Mouse (Mus musculus) forebrain, embryonic 14.5 days (tissue): ENCODE data around the gene Trim25. TPM values are rescaled to one million over a fixed set of nuclear protein-coding genes. Genes with fewer than 3 reads are reported as not detected.

Experiments
- ATAC-seq: fragments of 200-750 bp; cut with Nextera tagmentation; 2 replicates; pipeline ENCODE4 v1.8.0; 2017; ENCODE audit warnings: mild to moderate bottlenecking, moderate library complexity
- DNase-seq: peaks from one replicate; pipeline ENCODE4 v3.0.0-alpha.2; 2015; ENCODE audit warnings: low spot score
- H3K27ac ChIP-seq: fragments of 300-500 bp; sonication (generic); 2 replicates; pipeline ENCODE4 v1.5.1; 2014; ENCODE audit warnings: low read depth, mild to moderate bottlenecking, control low read depth, low read length, moderate library complexity
- H3K27me3 ChIP-seq: fragments of 300-500 bp; sonication (generic); replicated peaks from 2 replicates; pipeline ENCODE4 v1.6.1; 2014; ENCODE audit warnings: low read length, control low read depth, mixed read lengths; ENCODE audit not compliant: control insufficient read depth, insufficient read depth
- H3K36me3 ChIP-seq: fragments of 300-500 bp; sonication (generic); 2 replicates; pipeline ENCODE4 v1.6.1; 2014; ENCODE audit warnings: low read length, control low read depth; ENCODE audit not compliant: control insufficient read depth, insufficient read depth
- H3K4me1 ChIP-seq: fragments of 300-500 bp; sonication (generic); 2 replicates; pipeline ENCODE4 v1.6.1; 2014; ENCODE audit warnings: antibody characterized with exemption, low read length, control low read depth; ENCODE audit not compliant: control insufficient read depth, insufficient read depth
- H3K4me2 ChIP-seq: fragments of 300-500 bp; sonication (generic); 2 replicates; pipeline ENCODE4 v1.6.1; 2014; ENCODE audit warnings: mild to moderate bottlenecking, control low read depth, low read length
- H3K4me3 ChIP-seq: fragments of 300-500 bp; sonication (generic); 2 replicates; pipeline ENCODE4 v1.5.1; 2014; ENCODE audit warnings: low read depth, low read length, control low read depth
- H3K9ac ChIP-seq: fragments of 300-500 bp; sonication (generic); 2 replicates; pipeline ENCODE4 v1.6.1; 2014; ENCODE audit warnings: mild to moderate bottlenecking, low read length, control low read depth, moderate library complexity
- H3K9me3 ChIP-seq: fragments of 300-500 bp; sonication (generic); replicated peaks from 2 replicates; pipeline ENCODE4 v1.6.1; 2016; ENCODE audit warnings: low read length, control low read depth, mixed read lengths; ENCODE audit not compliant: control insufficient read depth
- WGBS: fragments of 180-500 bp; shearing (Covaris S2); extraction: QIAGEN DNeasy Blood & Tissue Kit; methylation state at CpG from one replicate; pipeline ENCODE4 v1.1.7; 2014; 5-methylcytosine and 5-hydroxymethylcytosine counted together
- polyA plus RNA-seq: library from polyadenylated mRNA; unstranded; fragments of >200 nt; fragmentation: Nextera tagmentation; extraction: Ambion mirVana; gene quantifications from 2 replicates; pipeline ENCODE4 v1.2.1, GENCODE M21; 2014

The Trim25 gene
- polyA plus RNA-seq, 1 experiment from 2014 or later = 2.8 TPM

DNA sequence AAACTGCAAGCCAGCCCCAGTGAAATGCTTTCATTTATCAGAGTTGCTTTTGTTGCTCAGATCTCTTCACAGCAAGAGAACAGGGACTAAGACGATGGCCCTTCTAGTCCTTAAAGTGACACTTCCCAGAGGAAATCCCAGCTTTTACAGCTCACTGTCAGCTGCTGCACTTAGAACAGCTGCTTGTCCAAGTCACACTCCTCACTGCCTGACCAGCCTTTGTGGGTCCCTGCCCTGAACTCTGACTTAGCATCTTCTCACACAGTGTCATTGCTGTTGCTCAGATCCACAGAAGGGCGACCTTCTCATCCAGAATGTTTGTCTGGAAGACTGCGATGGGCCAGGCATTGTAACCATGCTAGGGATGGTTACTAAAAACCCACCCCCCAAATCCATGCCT, 26.4 kb downstream of the Trim25 start:
- Histone ChIP-seq H3K27ac (no peak overlapping the region), H3K9ac (no peak overlapping the region), H3K36me3 (no peaks in the 10 kb centered on the region), H3K4me1 (no peaks in the 10 kb centered on the region), H3K4me2 (no peak overlapping the region), H3K4me3 (no peak overlapping the region), H3K9me3 (no peaks in the 10 kb centered on the region), H3K27me3 (no peaks in the 10 kb centered on the region)
- ATAC-seq = no peak
- DNase-seq = no peak
- 76% methylated on average over 3 of the region's 3 CpGs for WGBS

GRCm38 (mm10) chr11:89026117-89026516, 26.9 kb downstream of the Trim25 start:
- H3K9ac ChIP-seq = no peak overlapping the region
- no peak overlapping the region for H3K4me2 ChIP-seq
- ATAC-seq = no peak
- no peaks in the 10 kb centered on the region for H3K36me3 ChIP-seq
- 90% methylated on average over 3 of the region's 3 CpGs for WGBS
- no peak overlapping the region for H3K27ac ChIP-seq
- no peak for DNase-seq
- H3K4me1 ChIP-seq = no peaks in the 10 kb centered on the region
- H3K4me3 ChIP-seq = no peak overlapping the region
- H3K27me3 ChIP-seq = no peaks in the 10 kb centered on the region
- H3K9me3 ChIP-seq = no peaks in the 10 kb centered on the region

GRCm38 (mm10) chr11:89027955-89028361, 28.8 kb downstream of the Trim25 start:
- no peak overlapping the region for H3K4me2 ChIP-seq
- WGBS = 93% methylated on average over 10 of the region's 10 CpGs
- DNase-seq (no peak), ATAC-seq (no peak)
- no peaks in the 10 kb centered on the region for H3K9me3 ChIP-seq
- H3K36me3 ChIP-seq = no peaks in the 10 kb centered on the region
- H3K27ac ChIP-seq = no peak overlapping the region
- no peak overlapping the region for H3K9ac ChIP-seq
- H3K4me3 ChIP-seq = no peak overlapping the region
- no peaks in the 10 kb centered on the region for H3K4me1 ChIP-seq
- no peaks in the 10 kb centered on the region for H3K27me3 ChIP-seq

GRCm38 (mm10) chr11:89028871-89029405, 29.8 kb downstream of the Trim25 start:
- no peaks in the 10 kb centered on the region for H3K9me3 ChIP-seq
- no peak for ATAC-seq
- 71% methylated on average over 10 of the region's 10 CpGs for WGBS
- no peaks in the 10 kb centered on the region for H3K36me3 ChIP-seq
- H3K4me1 ChIP-seq = no peaks in the 10 kb centered on the region
- no peak for DNase-seq
- no peaks in the 10 kb centered on the region for H3K27me3 ChIP-seq
- no peak overlapping the region for H3K27ac ChIP-seq
- H3K4me3 ChIP-seq = no peak overlapping the region
- H3K4me2 ChIP-seq = no peak overlapping the region
- no peak overlapping the region for H3K9ac ChIP-seq

DNA sequence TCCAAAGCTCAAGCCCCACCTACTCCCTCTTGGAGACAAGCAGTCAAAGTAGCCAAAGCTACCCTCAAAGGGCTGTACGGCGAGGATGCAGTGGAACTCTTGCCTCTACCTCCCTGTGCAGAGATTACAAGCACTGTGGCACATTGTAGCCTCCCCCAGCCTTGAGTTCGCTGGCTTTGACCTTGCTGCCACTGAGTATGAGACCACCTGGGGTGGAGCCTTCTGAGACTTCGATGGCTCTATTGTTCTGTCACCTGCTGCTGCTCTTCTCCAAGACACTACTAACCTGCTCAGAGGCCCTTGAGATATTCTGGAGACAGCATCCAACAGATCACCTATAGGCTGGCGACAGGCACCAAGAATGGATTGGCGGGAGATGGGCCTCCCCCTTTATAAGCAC, 31.4 kb downstream of the Trim25 start:
- no peak overlapping the region for H3K9ac ChIP-seq
- no peaks in the 10 kb centered on the region for H3K36me3 ChIP-seq
- no peaks in the 10 kb centered on the region for H3K9me3 ChIP-seq
- no peak for ATAC-seq
- no peaks in the 10 kb centered on the region for H3K4me1 ChIP-seq
- H3K4me2 ChIP-seq = no peak overlapping the region
- no peak overlapping the region for H3K27ac ChIP-seq
- H3K27me3 ChIP-seq = no peaks in the 10 kb centered on the region
- DNase-seq = no peak
- H3K4me3 ChIP-seq = no peak overlapping the region
- 78% methylated on average over 6 of the region's 6 CpGs for WGBS

- no peaks in the 10 kb centered on the region for H3K9me3 ChIP-seq
- DNase-seq = no peak
- H3K9ac ChIP-seq = no peak overlapping the region
- no peaks in the 10 kb centered on the region for H3K27me3 ChIP-seq
- H3K4me3 ChIP-seq = no peak overlapping the region
- 63% methylated on average over 1 of the region's 1 CpGs for WGBS
- ATAC-seq = no peak
- no peaks in the 10 kb centered on the region for H3K36me3 ChIP-seq
- no peaks in the 10 kb centered on the region for H3K4me1 ChIP-seq
- no peak overlapping the region for H3K4me2 ChIP-seq
- H3K27ac ChIP-seq = no peak overlapping the region
These were observed 32.0 kb downstream of the Trim25 start for GRCm38 (mm10) chr11:89031189-89031588.

DNA sequence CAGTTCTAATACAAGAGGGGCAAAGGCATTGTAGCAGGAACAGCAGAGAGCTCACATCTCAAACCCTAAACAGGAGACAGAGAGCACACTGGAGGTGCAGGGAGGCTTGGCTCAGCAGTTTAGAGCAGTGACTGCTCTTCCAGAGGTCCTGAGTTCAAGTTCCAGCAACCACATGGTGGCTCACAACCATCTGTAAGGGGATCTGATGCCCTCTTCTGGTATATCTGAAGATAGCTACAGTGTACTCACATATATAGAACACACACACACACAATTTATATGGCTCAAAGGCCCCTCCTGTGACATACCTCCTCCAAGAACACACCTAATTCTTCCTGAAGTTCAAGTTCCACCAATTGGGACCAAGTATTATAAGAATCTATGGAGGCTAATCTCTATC, 35.4 kb downstream of the Trim25 start:
- H3K4me1 ChIP-seq = no peaks in the 10 kb centered on the region
- no peak overlapping the region for H3K27ac ChIP-seq
- H3K9ac ChIP-seq = no peak overlapping the region
- ATAC-seq (no peak), DNase-seq (no peak)
- H3K4me3 ChIP-seq = no peak overlapping the region
- no peak overlapping the region for H3K4me2 ChIP-seq
- H3K9me3 ChIP-seq = no peaks in the 10 kb centered on the region
- peaks cover 19% of the 10 kb centered on the region for H3K36me3 ChIP-seq
- H3K27me3 ChIP-seq = no peaks in the 10 kb centered on the region

DNA sequence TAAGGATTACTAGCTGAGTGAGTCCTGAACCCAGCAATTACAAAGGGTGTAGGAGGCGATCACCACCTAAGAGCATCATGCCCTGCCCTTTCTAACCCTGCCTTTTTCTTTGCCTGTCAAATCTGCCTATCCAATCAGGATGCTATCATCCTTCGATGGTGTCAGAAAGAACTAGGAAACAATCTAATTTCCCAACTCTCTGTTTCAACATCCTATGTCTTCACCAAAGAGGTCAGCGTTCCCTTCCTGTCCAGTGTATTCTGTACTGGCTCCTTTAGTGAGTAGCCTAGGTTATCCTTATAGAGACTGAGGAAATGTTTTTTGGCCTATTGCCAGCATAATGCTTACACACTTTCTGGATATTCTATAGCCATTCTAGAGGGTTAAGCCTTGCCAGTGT, 36.4 kb downstream of the Trim25 start:
- no peaks in the 10 kb centered on the region for H3K27me3 ChIP-seq
- H3K9ac ChIP-seq = no peak overlapping the region
- no peaks in the 10 kb centered on the region for H3K4me1 ChIP-seq
- DNase-seq = no peak
- 79% methylated on average over 3 of the region's 3 CpGs for WGBS
- H3K27ac ChIP-seq = no peak overlapping the region
- peaks cover 29% of the 10 kb centered on the region for H3K36me3 ChIP-seq
- H3K4me2 ChIP-seq = no peak overlapping the region
- H3K9me3 ChIP-seq = no peaks in the 10 kb centered on the region
- no peak overlapping the region for H3K4me3 ChIP-seq
- no peak for ATAC-seq

DNA sequence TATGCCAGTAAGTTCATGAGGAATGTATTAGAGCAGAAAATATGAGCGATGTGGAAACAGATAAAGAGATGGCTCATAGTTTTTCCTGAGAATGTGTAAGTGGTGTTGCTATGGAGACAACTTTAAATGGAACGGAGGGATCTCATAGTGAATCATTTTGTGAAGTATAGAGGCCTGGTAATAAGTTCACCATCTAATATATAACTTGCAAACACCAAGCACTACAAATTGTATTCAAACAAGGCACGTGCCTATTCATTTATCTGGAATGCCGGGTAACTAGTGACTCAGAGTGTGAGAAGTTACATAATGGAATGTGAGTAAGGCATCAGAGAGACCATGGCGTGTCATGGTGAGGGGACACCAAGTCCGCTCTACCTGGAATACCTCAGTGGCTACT, 39.3 kb downstream of the Trim25 start:
- DNase-seq (no peak), ATAC-seq (no peak)
- Histone ChIP-seq H3K36me3 (peaks cover 54% of the 10 kb centered on the region), H3K4me1 (no peaks in the 10 kb centered on the region), H3K27ac (no peak overlapping the region), H3K4me3 (no peak overlapping the region), H3K9me3 (no peaks in the 10 kb centered on the region), H3K27me3 (no peaks in the 10 kb centered on the region), H3K9ac (no peak overlapping the region), H3K4me2 (no peak overlapping the region)
- WGBS = 90% methylated on average over 6 of the region's 6 CpGs
